Mouse (Mus musculus) forebrain, embryonic 13.5 days (tissue): Measurements from ENCODE around the gene Armc6. TPM values are rescaled to one million over a fixed set of nuclear protein-coding genes. Genes with fewer than 3 reads are reported as not detected.
A peak's percentile ranks its signal among the peaks of the same experiment; 100 is the strongest.

ENCODE experiments used
- ATAC-seq: fragments of 200-750 bp; cut with Nextera tagmentation; 2 replicates; pipeline ENCODE4 v1.8.0; 2017
- H3K27ac ChIP-seq: fragments of 300-500 bp; sonication (generic); 2 replicates; pipeline ENCODE4 v1.5.1; 2015; ENCODE audit warnings: inconsistent platforms, mild to moderate bottlenecking, moderate library complexity
- H3K27me3 ChIP-seq: fragments of 300-500 bp; sonication (generic); 2 replicates; pipeline ENCODE4 v1.6.1; 2015; ENCODE audit warnings: mild to moderate bottlenecking, inconsistent platforms
- H3K36me3 ChIP-seq: fragments of 300-500 bp; sonication (generic); 2 replicates; pipeline ENCODE4 v1.6.1; 2015; ENCODE audit warnings: mild to moderate bottlenecking, inconsistent platforms; ENCODE audit not compliant: poor library complexity, severe bottlenecking
- H3K4me1 ChIP-seq: fragments of 300-500 bp; sonication (generic); 2 replicates; pipeline ENCODE4 v1.6.1; 2015; ENCODE audit warnings: inconsistent platforms
- H3K4me2 ChIP-seq: fragments of 300-500 bp; sonication (generic); 2 replicates; pipeline ENCODE4 v1.6.1; 2015; ENCODE audit warnings: inconsistent platforms, mild to moderate bottlenecking, moderate library complexity
- H3K4me3 ChIP-seq: fragments of 300-500 bp; sonication (generic); 2 replicates; pipeline ENCODE4 v1.5.1; 2015; ENCODE audit warnings: mild to moderate bottlenecking, inconsistent platforms
- H3K9ac ChIP-seq: fragments of 300-500 bp; sonication (generic); 2 replicates; pipeline ENCODE4 v1.6.1; 2015; ENCODE audit warnings: mild to moderate bottlenecking, inconsistent platforms
- H3K9me3 ChIP-seq: fragments of 300-500 bp; sonication (generic); replicated peaks from 2 replicates; pipeline ENCODE4 v1.6.1; 2016; ENCODE audit warnings: inconsistent platforms
- WGBS: fragments of 180-500 bp; shearing (Covaris S2); methylation state at CpG from one replicate; pipeline ENCODE4 v1.1.7; 2015; 5-methylcytosine and 5-hydroxymethylcytosine counted together
- polyA plus RNA-seq: library from polyadenylated mRNA; unstranded; fragments of >200 nt; fragmentation: Nextera tagmentation; extraction: Ambion mirVana; gene quantifications from 2 replicates; pipeline ENCODE4 v1.2.1, GENCODE M21; 2015

The Armc6 gene
- polyA plus RNA-seq, 1 experiment from 2014 or later = 52.8 TPM

DNA sequence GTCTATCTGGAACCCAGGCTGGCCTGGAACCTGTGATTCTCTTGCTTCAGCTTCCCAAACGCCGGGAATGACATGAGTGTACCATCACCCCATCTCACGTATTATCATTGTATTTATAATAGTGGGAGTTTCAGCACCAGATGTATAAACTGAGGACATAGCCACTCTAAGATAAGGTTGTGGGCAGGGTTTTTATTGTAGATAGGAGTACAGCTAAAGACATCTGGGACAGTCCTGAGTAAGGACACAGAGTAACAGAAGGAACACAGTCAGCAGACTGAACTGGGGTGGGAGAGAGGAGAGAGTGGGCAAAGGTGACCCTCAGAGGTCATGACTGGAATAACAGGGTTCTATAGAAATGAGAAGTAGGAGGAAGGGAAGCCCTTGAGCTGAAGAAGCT is 33.4 kb upstream of the Armc6 start:
- ATAC-seq = no peak
- H3K9ac ChIP-seq = no peak overlapping the region
- H3K36me3 ChIP-seq = peaks cover 43% of the 10 kb centered on the region
- H3K4me2 ChIP-seq = no peak overlapping the region
- 0 out of 2 replicates have a peak, but pooled peaks cover 5% of the 10 kb centered on the region for H3K4me1 ChIP-seq
- H3K27me3 ChIP-seq = no peaks in the 10 kb centered on the region
- WGBS = 94% methylated on average over 3 of the region's 3 CpGs
- no peak overlapping the region for H3K4me3 ChIP-seq
- H3K27ac ChIP-seq = no peak overlapping the region
- H3K9me3 ChIP-seq = no peaks in the 10 kb centered on the region

DNA sequence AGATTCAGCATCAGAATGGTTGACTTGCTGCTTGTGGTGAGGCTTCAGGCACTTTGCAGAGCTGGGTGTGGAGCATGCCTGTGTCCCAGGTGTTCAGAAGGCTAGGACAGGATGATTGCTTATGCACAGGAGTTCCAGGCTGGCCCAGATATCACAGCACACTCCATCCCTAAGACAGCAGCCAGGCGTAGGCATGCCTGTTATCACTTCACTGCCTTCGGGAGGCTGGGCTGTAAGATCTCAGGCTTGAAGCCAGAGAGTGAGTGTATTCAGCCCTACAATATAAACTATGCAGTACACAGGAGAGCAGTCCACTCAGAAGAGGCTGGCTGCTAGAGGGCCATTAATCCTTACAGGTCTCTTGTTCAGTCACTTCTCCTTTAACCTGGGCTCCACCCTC is 24.8 kb upstream of the Armc6 start:
- H3K4me1 ChIP-seq = no peaks in the 10 kb centered on the region
- H3K27ac ChIP-seq = no peak overlapping the region
- H3K36me3 ChIP-seq = peaks cover 100% of the 10 kb centered on the region
- no peak overlapping the region for H3K4me3 ChIP-seq
- WGBS = 94% methylated on average over 2 of the region's 2 CpGs
- no peak for ATAC-seq
- no peaks in the 10 kb centered on the region for H3K27me3 ChIP-seq
- no peak overlapping the region for H3K4me2 ChIP-seq
- H3K9ac ChIP-seq = no peak overlapping the region
- H3K9me3 ChIP-seq = no peaks in the 10 kb centered on the region

DNA sequence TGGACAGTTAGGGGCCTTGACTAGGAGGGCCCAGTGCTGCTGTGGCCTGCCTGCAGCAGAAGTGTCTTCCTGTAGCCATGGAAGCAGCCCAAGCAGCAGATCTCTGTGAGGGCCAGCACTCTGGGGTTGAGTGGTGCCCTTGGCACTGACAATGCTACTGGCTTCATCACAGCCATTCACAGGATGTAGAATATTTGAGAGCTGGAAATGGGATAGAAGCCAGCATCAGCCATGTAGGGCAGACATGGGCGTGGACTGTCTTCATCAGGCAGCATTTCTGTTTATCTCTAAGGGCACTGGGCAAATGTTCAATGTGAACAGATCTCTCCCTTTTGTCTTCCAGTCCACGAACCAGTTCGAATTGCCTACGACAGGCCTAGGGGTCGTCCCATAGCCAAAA is 24.3 kb upstream of the Armc6 start:
- no peaks in the 10 kb centered on the region for H3K4me1 ChIP-seq
- H3K27ac ChIP-seq = no peak overlapping the region
- no peak for ATAC-seq
- no peak overlapping the region for H3K9ac ChIP-seq
- H3K27me3 ChIP-seq = no peaks in the 10 kb centered on the region
- no peaks in the 10 kb centered on the region for H3K9me3 ChIP-seq
- H3K36me3 ChIP-seq = peaks cover 100% of the 10 kb centered on the region
- 93% methylated on average over 5 of the region's 5 CpGs for WGBS
- no peak overlapping the region for H3K4me2 ChIP-seq
- H3K4me3 ChIP-seq = no peak overlapping the region

DNA sequence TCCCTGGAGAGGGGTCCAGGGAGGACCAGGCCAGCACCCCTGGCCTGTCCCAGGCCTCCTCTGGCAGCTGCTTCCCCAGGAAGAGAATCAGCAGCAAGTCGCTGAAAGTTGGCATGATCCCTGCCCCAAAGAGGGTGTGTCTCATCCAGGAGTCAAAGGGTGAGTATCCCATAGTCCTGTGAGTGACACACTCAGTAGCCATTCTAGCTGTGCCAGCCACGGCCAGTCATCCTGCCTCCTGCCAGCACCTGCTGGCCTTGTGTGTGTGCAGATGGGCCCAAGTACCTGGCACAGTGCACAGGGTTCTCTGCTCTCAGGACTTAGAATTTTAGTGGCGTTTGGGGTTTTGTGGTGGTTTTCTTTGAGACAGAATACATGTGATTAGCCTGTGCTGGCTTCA is 23.2 kb upstream of the Armc6 start:
- no peak overlapping the region for H3K27ac ChIP-seq
- no peak overlapping the region for H3K4me2 ChIP-seq
- no peak overlapping the region for H3K9ac ChIP-seq
- no peak overlapping the region for H3K4me3 ChIP-seq
- H3K36me3 ChIP-seq = peaks cover 100% of the 10 kb centered on the region
- H3K9me3 ChIP-seq = no peaks in the 10 kb centered on the region
- WGBS = 90% methylated on average over 3 of the region's 3 CpGs
- no peaks in the 10 kb centered on the region for H3K27me3 ChIP-seq
- no peak for ATAC-seq
- H3K4me1 ChIP-seq = no peaks in the 10 kb centered on the region

DNA sequence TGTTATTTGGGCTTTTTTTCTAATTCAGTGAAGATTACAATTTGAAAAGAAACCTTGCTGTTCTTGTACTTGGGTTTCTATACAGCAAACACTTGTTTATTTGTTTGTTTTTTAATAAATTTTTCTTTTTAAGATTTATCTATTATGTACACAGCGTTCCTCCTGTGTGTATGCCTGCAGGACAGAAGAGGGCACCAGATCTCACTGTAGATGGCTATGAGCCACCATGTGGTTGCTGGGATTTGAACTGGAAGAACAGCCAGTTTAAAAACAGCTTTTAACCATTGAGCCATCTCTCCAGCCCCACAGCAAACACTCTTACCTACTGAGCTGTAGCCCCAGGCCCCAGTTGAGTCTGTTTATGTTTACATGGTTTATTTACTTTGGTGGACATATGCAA is 20.4 kb upstream of the Armc6 start:
- ATAC-seq = no peak
- no peak overlapping the region for H3K4me3 ChIP-seq
- H3K36me3 ChIP-seq = peaks cover 100% of the 10 kb centered on the region
- no peaks in the 10 kb centered on the region for H3K9me3 ChIP-seq
- 80% methylated on average over 1 of the region's 1 CpGs for WGBS
- H3K4me2 ChIP-seq = no peak overlapping the region
- H3K9ac ChIP-seq = no peak overlapping the region; the same call in 1 of the 2 replicates
- no peaks in the 10 kb centered on the region for H3K4me1 ChIP-seq
- no peaks in the 10 kb centered on the region for H3K27me3 ChIP-seq
- no peak overlapping the region for H3K27ac ChIP-seq

GRCm38 (mm10) chr8:70247841-70248240 is 13.6 kb upstream of the Armc6 start:
- H3K4me3 ChIP-seq = no peak overlapping the region
- H3K9me3 ChIP-seq = no peaks in the 10 kb centered on the region
- no peak overlapping the region for H3K9ac ChIP-seq
- no peak overlapping the region for H3K27ac ChIP-seq
- ATAC-seq = no peak
- no peaks in the 10 kb centered on the region for H3K27me3 ChIP-seq
- WGBS = 88% methylated on average over 3 of the region's 3 CpGs
- H3K4me1 ChIP-seq = peaks cover 9% of the 10 kb centered on the region; the same call in 1 of the 2 replicates
- H3K4me2 ChIP-seq = no peak overlapping the region
- peaks cover 94% of the 10 kb centered on the region for H3K36me3 ChIP-seq

DNA sequence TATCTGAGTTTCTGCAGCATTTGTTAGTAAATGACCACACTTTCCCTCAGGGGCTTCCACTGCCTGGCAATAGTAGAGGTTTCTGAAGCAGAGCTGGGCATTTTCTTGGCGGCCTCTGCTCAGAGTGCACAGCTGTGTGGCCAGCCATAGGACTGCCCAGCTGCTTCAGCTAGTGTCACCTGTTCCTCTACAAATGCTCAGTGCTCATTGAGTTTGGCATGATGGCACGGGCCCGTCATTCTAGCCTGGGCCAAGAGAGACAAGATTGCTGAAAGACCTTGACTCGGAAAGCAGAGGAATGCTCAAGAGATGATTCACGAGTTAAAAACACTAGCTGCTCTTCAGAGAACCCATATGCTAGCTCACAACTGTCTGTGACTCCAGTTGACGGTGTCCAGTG is 12.4 kb upstream of the Armc6 start:
- Histone ChIP-seq H3K9ac (no peak overlapping the region), H3K4me1 (peaks cover 9% of the 10 kb centered on the region; the same call in 1 of the 2 replicates), H3K4me3 (no peak overlapping the region), H3K36me3 (peaks cover 94% of the 10 kb centered on the region), H3K4me2 (no peak overlapping the region), H3K27ac (no peak overlapping the region), H3K9me3 (no peaks in the 10 kb centered on the region), H3K27me3 (no peaks in the 10 kb centered on the region)
- WGBS = 96% methylated on average over 6 of the region's 6 CpGs
- ATAC-seq = no peak

DNA sequence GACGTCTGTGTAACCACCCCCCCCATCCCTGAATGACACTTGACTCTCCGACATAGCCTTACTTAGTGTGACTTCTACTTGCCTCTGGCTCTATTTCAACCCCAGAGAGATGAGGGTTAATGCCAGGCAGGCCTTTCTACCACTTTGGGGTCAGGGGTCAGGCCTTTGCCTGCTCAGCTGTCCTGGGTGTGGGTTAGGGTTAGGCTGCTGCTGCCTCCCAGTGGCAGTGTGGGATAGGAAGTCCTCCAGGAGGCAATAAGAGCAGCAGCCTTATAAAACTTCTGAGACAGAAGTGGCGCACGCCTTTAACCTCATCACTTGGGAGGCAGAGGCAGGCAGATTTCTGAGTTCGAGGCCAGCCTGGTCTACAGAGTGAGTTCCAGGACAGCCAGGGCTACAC is 6.4 kb upstream of the Armc6 start:
- Histone ChIP-seq H3K4me3 (no peak overlapping the region), H3K4me2 (no peak overlapping the region), H3K27ac (no peak overlapping the region), H3K9me3 (no peaks in the 10 kb centered on the region), H3K9ac (no peak overlapping the region), H3K4me1 (peaks cover 21% of the 10 kb centered on the region), H3K27me3 (no peaks in the 10 kb centered on the region), H3K36me3 (peaks cover 89% of the 10 kb centered on the region)
- 93% methylated on average over 5 of the region's 5 CpGs for WGBS
- ATAC-seq = no peak

DNA sequence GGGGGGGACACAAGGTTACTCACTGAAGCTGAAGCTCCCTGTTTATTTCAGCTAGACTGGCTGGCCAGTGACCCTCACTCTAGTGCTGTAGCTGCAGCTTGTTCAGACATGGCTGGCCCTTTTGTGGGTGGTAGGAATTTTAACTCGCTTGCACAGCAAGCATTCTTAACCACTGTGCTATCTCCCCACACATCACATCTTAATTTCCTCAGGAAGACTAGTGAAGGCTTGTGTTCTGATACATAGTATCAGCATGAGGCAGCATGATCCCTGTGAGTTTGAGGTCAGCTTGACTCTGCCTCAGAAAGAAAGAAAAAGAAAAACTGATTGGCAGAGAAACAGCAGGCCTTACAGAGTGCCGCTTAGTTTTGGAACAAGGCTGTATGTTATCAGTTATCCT is 3.6 kb upstream of the Armc6 start:
- H3K4me2 ChIP-seq = no peak overlapping the region
- WGBS = 88% methylated on average over 2 of the region's 2 CpGs
- H3K36me3 ChIP-seq = peaks cover 65% of the 10 kb centered on the region

GRCm38 (mm10) chr8:70234781-70235128 is 489 bp upstream of the Armc6 start:
- peaks cover 47% of the 10 kb centered on the region for H3K36me3 ChIP-seq
- H3K27ac ChIP-seq = peak overlapping the region; percentile 88
- H3K9ac ChIP-seq = peak overlapping the region; percentile 95
- H3K4me2 ChIP-seq = peak overlapping the region; percentile 94
- 0% methylated on average over 15 of the region's 15 CpGs for WGBS
- peaks cover 30% of the 10 kb centered on the region for H3K4me1 ChIP-seq
- H3K27me3 ChIP-seq = no peaks in the 10 kb centered on the region
- H3K4me3 ChIP-seq = peak overlapping the region; percentile 85
- no peak for ATAC-seq
- no peaks in the 10 kb centered on the region for H3K9me3 ChIP-seq

More for the DNA sequence above, 3.6 kb upstream of the Armc6 start:
- Histone ChIP-seq H3K27me3 (no peaks in the 10 kb centered on the region), H3K9ac (no peak overlapping the region), H3K27ac (no peak overlapping the region), H3K4me1 (peaks cover 29% of the 10 kb centered on the region), H3K4me3 (no peak overlapping the region), H3K9me3 (no peaks in the 10 kb centered on the region)
- no peak for ATAC-seq

DNA sequence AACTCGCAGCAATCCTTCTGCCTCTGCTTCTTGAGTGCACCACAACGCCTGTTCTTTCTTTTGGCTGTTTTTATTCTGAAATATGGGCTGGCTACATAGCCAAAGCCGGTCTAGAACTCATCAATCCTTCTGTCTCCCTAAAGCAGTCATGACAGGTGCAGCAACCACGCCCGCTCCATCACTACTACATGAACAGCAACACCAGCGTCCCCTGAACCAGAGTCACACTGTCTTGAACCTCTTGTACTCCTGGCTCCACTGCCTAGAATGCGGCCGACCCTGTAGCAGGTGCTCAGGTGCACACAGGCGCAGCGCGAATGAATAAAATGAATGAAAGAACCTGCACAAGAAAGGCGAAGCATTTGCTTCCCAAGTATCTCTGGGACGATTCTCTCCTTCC is 660 bp downstream of the Armc6 start:
- no peaks in the 10 kb centered on the region for H3K27me3 ChIP-seq
- peak overlapping the region; percentile 94 for H3K4me2 ChIP-seq
- H3K9me3 ChIP-seq = no peaks in the 10 kb centered on the region
- peaks cover 49% of the 10 kb centered on the region for H3K36me3 ChIP-seq
- peak; percentile 17 for ATAC-seq
- H3K4me1 ChIP-seq = peaks cover 30% of the 10 kb centered on the region
- 8% methylated on average over 13 of the region's 13 CpGs for WGBS
- peak overlapping the region; percentile 95 for H3K9ac ChIP-seq
- peak overlapping the region; percentile 85 for H3K4me3 ChIP-seq
- peak overlapping the region; percentile 88 for H3K27ac ChIP-seq

GRCm38 (mm10) chr8:70230837-70231236 is 3.4 kb downstream of the Armc6 start:
- Histone ChIP-seq H3K36me3 (peaks cover 39% of the 10 kb centered on the region), H3K9me3 (no peaks in the 10 kb centered on the region), H3K27ac (no peak overlapping the region), H3K27me3 (no peaks in the 10 kb centered on the region), H3K4me2 (no peak overlapping the region), H3K4me1 (peaks cover 21% of the 10 kb centered on the region), H3K9ac (no peak overlapping the region), H3K4me3 (no peak overlapping the region)
- ATAC-seq = no peak
- WGBS = 93% methylated on average over 9 of the region's 9 CpGs

- H3K4me2 ChIP-seq = no peak overlapping the region
- H3K27me3 ChIP-seq = no peaks in the 10 kb centered on the region
- H3K36me3 ChIP-seq = peaks cover 68% of the 10 kb centered on the region
- no peaks in the 10 kb centered on the region for H3K9me3 ChIP-seq
- H3K4me1 ChIP-seq = peaks cover 3% of the 10 kb centered on the region
- no peak overlapping the region for H3K9ac ChIP-seq
- ATAC-seq = no peak
- H3K4me3 ChIP-seq = no peak overlapping the region
- WGBS = 20% methylated on average over 4 of the region's 4 CpGs
- no peak overlapping the region for H3K27ac ChIP-seq
Measured at GRCm38 (mm10) chr8:70227997-70228396, 6.3 kb downstream of the Armc6 start.
